Mouse (Mus musculus): ENCODE measurements at regions not wholly inside any gene's neighbourhood (a gene's known extent, or its start where the extent isn't known, plus 50 kb on each side); places are given as distances from the start of the nearest gene placed in this dataset.

DNA sequence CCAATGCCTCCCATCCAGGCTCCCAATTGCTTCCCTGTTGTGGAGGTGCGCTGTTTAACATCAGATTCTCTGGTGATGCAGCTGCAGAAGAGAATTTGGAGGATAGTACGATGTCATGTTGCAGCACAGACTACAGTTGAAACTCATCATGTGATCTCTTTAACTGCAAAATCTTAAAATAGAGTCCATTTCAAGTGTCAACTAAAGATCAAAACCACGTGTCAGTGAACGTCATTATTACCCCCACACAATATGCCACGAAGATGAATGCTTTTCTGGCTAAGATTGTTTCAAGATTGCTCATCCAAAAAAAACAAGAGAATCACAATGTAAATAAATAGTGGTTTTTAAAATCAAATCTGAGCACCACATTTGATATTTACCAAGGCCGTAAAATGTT, 343.7 kb upstream of the Fam98a start:
- no peak for DNase-seq (ENCODE audit: low read depth, low spot score)

DNA sequence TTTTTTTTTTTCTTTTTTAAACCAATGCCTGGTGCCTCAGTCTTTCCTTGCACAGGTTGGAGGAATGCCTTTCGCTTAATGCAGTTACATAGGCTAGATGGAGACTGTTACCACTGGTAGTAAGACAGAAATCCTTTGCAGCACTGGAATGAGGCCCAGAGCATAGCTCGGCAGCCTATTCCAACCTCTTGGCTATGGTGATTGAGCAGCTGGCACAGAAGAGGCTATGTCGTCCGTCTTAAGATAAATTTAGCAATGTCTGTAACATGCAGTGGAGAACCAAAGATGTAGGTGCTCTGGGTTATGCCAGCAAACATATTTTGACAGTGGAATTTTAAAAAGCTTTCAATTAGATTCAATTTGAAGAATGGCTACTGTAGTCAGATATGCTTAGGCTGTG, 343.2 kb upstream of the Fam98a start:
- DNase-seq (ENCODE audit: low read depth, low spot score) = no peak

DNA sequence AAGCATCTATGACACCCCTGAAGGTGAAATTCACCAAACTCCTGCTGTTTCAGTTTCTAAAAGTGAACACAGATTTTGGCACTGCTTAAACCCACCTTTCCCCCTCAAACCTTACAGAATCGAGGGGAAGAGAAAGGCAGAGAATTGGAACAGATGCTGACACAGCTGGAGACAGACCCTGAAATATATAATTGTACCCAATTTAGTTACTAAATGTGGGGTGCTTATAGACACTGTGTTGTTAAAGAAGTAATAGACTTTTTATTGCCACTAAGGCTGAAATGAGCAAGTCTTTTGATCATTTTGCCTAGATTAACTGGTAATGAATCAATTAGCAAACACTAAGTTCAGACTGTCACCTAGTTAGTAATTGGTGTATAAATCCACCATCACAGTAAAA, 341.8 kb upstream of the Fam98a start:
- DNase-seq (ENCODE audit: low read depth, low spot score) = no peak

DNA sequence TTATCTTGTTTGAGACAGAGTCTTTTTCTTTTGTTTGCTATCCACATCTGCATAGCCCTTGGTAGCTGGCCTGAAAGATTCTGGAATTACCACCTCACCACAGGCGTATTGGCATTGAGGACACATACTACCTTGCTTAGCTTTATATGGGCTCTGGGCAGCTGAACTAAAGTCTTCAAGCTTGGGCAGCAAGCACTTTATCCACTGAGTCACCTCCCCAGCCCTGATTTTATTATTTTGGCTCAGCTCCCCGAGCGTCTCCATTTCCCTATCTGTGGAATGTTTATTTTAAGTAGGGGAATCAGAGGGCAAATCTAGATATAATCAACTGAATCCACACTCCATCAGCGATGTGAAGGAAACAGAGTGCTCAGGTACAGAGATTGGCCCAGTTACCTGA, 340.4 kb upstream of the Fam98a start:
- no peak for DNase-seq (ENCODE audit: low read depth, low spot score)

DNA sequence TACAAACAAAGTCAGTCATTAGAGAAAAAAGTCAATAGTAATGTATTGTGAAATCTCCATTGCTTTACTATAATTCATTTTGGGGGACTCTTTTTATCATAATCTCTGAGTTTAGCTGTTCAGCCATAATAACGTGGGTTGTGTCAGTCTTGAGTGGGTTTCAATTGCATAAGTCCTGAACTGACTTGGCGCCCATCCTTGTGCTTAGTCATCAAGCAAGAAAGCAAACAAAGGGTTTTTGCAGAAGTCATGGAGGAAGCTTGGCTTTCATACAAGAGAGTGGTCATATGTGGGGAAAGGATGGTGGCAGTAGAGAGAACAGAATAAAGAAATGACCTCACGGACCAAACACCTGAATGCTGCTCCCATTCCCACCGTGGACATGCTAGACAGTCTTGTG, 339.8 kb upstream of the Fam98a start:
- no peak for DNase-seq (ENCODE audit: low read depth, low spot score)

DNA sequence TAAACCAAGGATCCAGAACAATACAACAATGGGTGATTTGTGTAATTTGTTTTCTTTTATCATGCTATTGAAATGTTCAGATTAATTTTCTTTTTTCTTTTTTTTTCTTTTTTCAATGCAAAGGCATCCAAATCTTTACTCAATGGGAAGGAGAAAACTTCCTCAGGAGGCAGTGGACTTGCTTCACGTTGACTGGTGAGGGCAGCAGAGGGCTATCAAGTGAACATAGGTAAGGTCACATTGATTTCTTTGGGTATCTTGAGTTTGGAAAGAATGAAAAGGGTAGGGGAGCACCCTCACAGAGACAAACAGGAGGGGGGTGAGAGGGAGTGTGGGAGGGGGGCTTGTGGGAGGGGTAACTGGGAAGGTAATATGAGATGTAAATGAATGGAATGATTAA, 326.1 kb upstream of the Fam98a start:
- DNase-seq (ENCODE audit: low read depth, low spot score) = peak; percentile 6

DNA sequence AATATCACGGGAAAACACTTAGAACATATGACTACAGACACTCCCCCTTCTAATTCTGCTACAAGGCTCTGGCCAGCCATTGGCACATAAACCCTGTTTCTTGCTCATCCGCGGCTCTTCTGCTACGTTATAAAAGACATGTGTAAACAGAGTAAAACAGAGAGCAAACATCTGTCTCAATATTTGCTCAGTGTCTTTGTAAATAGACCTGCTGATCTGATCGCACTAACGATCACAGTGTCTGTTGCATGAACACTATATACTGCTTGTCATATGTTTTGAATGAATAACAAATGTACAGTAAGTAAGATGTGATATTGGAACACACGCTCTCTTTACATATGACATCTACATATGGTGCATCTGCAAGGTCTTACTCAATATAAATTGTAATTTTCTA, 325.1 kb upstream of the Fam98a start:
- DNase-seq (ENCODE audit: low read depth, low spot score) = no peak

DNA sequence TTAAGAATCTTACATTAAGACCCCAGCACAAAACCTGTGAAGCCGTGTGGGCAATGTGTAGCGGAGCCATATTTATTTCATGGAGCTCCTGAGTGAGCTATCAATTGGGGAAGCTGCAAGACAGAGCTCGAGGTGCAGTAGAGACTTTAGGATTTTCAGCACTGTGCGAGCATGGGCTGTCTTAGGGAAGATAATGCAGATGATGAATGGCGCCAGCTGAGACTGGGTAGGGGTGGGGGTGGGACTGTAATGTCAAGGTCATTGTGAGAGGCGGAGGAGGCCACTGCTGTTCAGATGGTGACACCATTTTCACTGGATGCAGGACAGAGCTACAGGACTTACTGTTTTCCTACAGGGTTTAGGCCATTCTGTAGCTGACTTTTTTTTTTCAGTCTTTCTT, 322.8 kb upstream of the Fam98a start:
- DNase-seq (ENCODE audit: low read depth, low spot score) = peak; percentile 3

DNA sequence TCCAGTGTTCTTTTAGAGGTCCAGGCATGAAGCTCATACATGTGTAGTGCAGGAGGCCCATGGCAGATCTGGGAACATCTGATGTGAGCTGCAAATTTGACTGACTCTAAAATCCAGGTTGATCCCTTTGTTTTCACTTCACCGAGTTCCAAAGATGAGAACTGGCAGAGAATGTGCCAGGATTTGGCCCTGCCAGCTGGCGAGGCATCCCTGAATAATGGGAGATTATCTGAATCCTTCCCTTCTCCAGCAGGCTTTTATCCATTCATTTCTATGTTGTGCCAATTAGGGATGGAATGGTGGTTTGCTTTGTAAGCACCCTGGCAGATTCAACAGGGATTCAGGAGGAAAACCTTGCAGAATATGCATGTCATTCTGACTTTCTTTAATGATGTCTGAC, 318.7 kb upstream of the Fam98a start:
- no peak for DNase-seq (ENCODE audit: low read depth, low spot score)

DNA sequence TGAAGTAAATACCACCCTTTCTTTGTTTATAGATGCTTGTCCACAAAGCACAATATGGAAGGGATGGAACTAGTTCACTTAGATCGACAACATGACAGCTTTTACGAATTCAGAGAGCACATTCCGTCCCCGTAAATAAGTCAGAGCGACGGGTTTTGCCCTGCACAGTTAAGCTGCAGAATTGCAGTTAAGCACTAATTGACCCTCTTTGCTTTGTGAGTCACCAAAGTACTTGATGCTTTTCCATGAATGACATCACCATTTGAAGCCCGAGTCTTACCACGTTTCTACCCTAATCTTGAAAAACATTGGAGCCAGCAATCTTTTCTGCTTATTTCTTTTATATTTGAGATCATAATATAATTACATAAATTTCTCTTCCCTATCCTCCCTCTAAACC, 305.3 kb upstream of the Fam98a start:
- DNase-seq (ENCODE audit: low read depth, low spot score) = no peak

DNA sequence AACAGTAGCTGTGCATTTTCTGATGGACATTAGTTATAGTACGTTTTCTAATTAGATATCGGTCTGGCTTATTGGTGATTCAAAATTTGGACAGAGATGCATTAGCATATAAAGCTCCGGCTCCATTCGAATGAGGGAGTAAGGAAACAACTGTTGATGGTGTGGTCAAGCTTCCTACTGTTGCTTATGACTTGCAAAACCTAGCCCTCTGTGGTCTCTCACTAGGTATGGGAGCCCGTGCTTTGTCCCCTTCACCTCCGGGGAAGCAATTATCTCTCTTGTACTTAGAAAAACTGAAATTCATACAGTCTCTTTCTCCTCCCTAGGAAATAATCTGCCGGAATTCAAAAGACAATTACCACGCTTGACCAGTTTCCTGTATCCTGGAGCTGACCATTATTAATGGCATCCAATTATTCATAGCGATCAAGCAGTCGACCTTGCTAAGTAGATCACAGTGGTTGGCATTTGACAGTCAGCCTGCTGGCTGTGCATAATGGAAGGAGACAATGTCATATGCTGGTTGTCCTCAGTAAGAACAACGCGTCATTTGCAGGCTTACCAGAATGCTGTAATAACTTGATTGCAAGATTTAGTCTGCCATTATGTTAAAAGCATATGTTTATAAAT, 264.4 kb upstream of the Fam98a start:
- peak; percentile 38 for DNase-seq (ENCODE audit: low read depth, low spot score)

DNA sequence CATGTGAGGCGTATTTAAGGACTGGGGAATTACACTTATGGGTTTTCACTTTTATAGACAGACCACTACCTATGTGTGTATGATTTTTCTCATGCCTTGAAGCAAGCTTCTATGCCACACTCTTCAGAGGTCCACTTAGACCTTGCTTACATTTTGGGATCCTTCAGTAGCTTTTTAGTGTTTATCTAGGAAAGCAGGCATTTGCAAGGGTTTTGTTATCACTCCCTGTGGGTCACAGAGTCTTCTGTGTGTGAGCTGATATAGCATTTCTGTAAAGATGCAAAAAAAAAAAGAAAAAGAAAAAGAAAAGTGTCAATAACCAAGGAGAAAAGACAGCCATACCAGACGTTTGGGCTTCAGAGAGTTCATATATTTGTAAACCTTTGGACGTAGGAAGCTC, 260.4 kb upstream of the Fam98a start:
- no peak for DNase-seq (ENCODE audit: low read depth, low spot score)

DNA sequence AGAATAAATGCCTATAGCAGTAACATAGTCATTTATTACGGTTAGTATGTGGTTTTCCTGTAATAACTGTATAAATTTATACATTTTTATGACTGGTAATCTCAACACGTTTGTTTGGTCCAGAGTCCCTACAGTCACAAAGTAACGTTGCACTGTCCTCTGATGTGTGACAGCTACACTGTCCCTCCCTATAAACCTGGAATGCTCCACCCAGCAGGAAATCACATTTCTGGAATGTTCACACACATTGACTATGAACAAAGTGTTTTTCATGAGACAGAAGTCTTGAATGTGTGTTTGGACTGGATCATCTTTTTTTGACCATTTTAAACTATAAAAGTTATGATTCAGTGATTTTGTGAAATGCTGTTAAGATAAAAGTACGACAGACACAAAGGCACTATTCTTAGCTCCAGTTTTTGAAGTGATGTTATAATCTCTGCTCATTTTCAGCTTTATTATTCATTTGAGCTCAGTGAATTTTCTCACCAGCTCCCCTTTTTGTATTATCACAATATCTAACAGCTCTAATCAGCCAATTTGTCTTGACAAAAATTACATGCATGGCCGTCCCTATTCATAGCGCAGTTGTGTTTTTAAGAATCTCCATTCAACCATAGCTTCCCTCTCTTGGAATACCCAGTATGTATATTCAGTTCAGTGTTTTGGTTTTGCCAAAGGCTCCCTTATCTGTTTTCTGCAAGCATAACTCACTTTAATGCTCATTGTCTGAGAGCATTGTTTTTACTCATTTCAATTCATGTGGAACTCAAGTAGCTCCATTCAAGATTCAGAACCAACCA, 257.0 kb upstream of the Fam98a start:
- DNase-seq (ENCODE audit: low read depth, low spot score) = no peak

DNA sequence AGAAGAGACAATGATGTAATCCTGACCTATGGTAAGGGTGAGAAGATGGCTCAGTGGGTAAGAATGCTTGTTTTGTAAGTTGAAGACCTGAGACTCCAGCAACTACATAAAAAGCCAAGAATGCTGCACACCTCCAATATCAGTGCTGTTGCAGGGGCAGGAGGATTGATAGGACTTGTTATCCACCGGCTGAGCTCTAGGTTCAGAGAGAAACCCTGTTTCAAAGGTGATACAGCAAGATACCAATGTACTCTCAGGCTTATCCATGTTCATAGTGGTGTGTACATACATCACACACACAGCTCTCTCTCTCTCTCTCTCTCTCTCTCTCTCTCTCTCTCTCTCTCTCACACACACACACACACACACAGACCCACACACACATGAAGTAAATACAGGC, 256.3 kb upstream of the Fam98a start:
- no peak for DNase-seq (ENCODE audit: low read depth, low spot score)

DNA sequence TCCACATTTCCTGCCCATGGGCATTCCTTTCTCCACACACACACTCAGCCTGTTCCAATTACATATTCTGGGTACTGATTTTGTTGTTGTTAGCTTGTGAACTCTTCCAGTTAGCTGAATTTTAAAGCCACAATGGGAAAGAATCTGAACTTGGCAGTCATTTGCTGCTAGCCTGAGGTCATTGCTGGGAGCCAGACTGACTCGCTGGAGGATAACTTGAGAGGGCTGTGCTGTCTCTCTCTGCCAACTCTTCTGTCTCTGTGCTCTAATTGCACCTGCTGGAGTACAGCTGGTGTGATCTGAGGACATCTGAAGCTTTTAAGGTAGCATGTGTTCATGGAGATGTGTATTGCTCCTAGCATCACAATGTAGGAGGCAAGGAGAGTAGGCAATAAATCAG, 252.6 kb upstream of the Fam98a start:
- DNase-seq (ENCODE audit: low read depth, low spot score) = no peak

DNA sequence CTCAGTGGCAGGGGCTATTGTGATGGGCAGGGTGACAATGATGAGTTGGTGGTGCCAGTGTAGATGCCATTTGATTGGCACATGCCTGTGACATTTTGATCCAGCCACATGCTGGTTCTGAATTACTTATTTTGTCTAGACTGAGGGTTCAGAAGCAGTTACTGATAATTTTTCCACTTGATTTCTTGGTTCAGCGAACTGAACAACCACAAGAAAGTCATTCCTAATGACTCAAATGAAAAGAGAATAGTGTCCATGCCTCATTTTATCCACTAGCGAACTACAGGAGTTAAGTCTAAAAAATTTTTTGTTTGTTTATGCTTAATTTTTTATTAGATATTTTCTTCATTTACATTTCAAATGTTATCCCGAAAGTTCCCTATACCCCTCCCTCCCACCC, 244.6 kb upstream of the Fam98a start:
- no peak for DNase-seq (ENCODE audit: low read depth, low spot score)

DNA sequence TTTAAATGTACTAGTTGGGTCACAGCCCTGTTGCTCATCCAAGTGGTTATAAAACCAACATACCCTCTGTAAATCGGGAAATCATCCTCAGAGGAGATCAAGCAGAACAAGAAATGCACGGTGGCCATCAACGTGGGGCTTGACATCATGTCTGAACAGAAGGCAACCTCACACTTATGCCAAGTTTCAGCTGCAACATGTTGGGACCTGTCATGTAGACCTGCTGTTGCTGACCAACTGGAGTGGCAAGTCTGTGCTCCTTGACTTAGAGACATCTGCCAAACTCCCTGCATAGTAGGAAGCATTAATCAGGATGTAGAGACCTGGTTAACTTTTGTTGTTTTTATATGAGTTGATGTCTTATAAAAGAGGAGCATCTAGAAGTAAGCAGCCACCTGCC, 244.0 kb upstream of the Fam98a start:
- DNase-seq (ENCODE audit: low read depth, low spot score) = no peak

DNA sequence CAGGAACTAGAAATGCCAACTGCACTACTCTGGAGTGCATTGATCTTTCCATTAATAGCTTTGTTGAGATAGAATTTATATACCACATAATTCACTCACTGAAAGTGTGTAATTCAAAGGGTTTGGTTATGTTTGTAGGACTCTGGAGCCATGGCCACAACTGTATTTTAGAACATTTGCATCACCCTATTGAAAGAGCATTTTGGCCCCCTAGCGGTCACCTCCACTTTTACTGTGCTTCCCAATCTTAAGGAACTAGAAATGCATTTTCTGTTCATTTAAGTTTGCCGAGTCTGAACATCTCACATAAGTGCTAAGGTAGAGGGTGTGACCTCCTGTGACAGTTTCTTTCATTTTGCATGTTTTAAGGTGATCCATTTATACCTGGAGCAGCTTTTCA, 228.0 kb upstream of the Fam98a start:
- peak; percentile 34 for DNase-seq (ENCODE audit: low read depth, low spot score)

DNA sequence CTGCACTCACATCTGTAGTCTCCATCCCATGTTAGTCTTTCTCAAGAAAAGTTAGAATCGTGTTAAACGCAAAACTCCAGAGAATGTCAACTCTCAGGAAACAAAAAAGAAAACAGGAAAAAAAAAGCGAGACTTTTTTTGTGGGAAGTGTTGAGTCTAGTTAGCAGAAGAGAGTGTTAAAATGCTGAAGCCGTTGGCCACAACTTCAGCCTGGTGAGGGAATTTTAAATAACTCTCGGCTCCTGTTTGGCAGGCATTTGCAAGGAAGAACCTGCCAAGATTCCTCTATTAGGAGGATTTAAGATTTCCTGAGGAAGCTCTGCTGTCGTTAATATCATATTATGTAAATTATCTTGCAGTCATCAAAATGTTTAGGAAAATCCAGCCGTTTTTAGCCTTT, 224.9 kb upstream of the Fam98a start:
- no peak for DNase-seq (ENCODE audit: low read depth, low spot score)

DNA sequence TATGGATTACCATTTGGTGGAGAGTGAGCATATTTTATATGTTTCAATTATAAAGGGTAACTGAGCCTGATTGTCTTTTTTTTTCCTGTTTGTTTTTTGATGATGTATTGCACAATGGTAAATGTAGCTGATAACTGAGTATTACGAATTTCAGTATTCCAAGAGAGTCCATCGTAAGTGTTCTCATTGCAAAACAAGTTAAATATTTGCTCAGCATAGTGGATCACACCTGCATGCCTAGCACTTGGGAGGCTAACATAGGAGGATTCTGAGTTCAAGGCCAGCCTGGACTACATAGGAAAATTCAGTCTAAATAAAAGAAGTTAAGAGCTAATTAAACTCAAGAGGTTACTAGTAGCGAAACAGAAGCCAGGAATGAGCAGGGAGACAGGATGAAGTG, 223.8 kb upstream of the Fam98a start:
- no peak for DNase-seq (ENCODE audit: low read depth, low spot score)

DNA sequence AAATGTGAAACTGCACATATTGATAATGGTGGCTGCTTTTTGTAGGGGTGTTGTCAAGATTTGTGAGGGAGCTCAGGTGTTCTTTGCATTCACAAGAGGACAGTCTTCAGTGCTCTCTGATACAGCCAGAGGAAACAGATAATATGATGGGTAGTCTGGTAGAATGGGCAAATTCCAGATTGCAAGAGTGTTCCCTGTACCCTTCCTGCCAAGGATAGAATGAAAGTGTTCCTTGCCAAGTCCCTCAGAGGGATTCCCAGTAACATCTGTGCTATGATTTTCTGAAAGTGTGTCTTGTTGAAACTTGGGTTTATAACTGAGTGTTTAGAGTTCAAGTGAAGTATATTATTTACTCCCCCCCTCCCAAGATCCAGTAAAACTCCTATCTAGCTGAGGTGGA, 221.1 kb upstream of the Fam98a start:
- DNase-seq (ENCODE audit: low read depth, low spot score) = no peak

DNA sequence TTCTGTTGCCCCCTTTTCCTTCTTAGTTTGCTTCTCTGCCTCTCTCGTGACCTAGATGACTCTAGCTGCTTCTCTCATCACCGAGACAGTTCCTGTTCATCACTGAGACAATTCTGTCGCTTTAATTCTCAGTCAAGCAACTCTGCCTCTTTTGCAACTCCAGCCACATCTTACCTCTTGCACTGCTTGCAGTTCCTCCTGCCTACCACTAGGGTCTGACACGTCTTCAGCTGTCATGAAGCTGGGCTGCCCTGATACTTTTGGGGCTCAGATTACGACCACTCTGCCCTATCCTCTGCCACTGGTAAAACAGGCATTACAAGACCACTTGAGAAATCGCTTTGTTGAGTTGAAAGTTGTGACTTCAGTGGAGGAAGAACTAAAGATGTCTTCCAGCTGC, 216.9 kb upstream of the Fam98a start:
- DNase-seq (ENCODE audit: low read depth, low spot score) = peak; percentile 27

DNA sequence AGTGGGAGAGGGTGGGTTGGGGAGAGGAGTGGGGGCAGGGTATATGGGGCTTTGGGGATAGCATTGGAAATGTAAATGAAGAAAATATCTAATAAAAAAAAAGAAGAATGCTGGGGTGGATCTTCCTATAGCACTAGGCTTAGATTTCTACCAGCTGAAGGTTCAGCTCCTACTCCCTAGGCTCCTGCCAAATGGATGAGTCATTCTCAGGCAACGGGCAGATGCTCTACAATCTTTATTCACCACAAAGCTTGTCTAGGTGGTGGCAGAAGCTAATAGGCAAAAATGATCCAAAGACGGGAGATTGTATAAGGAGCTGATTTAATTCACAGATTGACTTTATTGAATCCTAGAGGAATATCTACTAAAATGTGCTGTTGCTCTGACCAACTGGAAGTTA, 211.6 kb upstream of the Fam98a start:
- no peak for DNase-seq (ENCODE audit: low read depth, low spot score)

DNA sequence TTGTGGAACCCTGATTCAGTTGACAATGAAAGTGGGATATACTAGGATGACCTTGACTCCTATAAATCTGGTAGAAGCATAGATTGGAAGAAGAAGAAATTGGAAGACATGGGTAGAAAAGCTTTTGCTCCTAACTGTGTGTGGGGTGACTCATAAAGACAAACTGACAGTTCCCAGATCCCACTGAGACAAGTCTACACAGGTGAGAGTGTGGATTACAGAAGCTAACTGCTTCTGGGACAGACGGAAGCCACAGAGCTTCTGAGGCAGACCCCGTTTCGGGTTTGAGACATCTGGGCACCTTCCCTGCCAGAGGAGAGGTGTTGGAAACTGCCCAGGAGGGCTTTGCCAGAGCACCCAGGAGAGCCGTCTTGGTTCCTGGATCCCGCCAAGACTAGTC, 204.7 kb upstream of the Fam98a start:
- no peak for DNase-seq (ENCODE audit: low read depth, low spot score)

All from R1 (cell line).